Mouse (Mus musculus) lung, postnatal 0 days (tissue): ENCODE data around the gene Rgs12.

ENCODE experiments used
- CTCF ChIP-seq: IDR thresholded peaks from 2 replicates; pipeline ENCODE4 v1.5.1; 2016; ENCODE audit warnings: antibody characterized with exemption, mild to moderate bottlenecking
- EP300 ChIP-seq: IDR thresholded peaks from 2 replicates; pipeline ENCODE4 v1.6.1; 2016; ENCODE audit warnings: antibody characterized with exemption, mild to moderate bottlenecking, control low read depth

DNA sequence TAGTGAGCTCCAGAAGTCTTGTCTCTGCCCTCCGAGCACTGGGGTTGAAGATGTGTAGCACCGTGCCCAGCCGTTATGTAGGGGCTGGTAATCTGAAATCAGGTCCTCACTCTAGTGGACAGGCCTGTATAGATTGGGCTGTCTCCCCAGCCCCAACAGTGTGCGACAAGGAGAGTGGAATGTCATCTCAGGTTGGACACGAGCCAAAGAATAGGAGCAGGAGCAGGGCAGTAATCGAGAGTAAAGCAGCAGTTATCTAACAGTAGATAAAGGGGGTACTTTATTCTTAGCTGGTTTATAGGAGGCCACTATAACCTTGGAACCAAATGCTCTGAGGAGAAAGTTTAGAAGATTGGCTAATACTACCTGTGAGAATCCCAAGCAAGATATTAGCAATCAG, 30.9 kb downstream of the Rgs12 start:
- no peak for TF ChIP-seq CTCF
- no peak for TF ChIP-seq EP300
